Mouse (Mus musculus) cerebellum, adult 11-12 months (tissue): ENCODE measurements at regions not wholly inside any gene's neighbourhood (a gene's known extent, or its start where the extent isn't known, plus 50 kb on each side); places are given as distances from the start of the nearest gene placed in this dataset.

Experiments used
- DNase-seq: peaks from one replicate; pipeline ENCODE4 v3.0.0; 2022

DNA sequence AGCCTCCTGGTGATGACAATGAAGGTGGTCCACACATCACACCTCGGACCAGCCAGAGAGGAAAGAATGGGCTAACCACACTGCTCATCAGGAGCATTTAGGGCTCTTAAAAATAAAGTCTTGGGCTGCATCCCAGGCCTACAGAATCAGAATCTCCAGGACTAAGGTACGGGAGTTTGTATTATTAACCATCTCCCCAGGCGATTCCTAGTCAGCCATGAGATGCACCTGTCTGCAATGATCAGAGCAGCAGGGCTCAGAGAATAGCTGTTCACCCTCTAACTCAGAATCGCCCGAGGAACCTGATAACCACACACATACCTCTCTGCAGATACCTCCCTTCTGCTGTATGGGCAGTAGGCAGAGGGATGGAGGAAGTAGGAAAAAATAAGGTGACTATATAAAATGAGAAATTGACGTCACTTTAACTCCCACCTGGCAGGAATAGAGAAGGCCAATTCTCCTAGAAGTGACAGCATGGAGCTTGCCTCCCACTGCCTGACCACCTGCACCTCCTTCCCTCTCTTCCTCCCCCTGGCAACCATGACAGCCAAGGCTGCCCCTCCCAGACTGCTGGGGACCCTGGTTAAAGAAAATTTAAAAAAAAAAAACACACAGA lies 401.5 kb upstream of the Rps6ka3 start:
- peak; percentile 91 for DNase-seq

DNA sequence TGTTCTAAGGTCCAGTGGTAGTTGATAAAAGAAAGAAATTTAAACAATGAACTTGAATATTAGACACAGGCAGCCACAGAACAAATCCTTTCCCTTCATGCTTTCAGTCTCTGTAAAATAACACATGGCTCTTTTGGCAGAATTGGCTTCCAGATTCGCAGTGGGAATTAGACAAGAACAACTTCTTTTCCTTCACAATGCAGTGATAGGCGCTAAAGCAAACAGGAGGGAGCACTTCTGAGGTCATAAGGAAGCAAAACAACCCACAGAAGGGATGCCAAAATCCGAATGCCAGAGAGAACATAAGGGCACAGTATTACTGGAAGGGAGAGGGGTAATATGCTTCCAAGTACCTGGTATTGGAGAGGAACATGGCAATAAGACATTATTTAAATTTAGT lies 396.3 kb upstream of the Rps6ka3 start:
- peak; percentile 86 for DNase-seq

DNA sequence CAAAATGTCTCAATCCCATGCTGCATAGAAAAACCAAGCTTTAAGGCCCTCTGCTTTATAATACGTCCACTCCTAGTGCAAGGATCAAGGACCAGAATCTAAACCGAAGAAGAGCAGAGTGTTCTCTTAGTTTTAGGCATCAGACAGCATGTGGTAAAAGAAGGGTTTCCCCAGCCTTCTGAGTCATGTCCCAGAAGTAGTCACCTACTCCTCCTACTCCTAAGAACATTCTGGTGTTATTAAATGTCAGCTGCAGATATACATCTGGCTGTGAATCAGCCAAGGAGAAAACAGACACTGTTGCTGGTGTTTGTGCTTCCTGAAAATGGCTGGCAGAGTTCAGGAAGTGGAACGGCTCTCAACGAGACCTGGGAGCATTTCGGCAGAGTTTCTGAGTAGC lies 372.6 kb upstream of the Rps6ka3 start:
- DNase-seq, result no peak

DNA sequence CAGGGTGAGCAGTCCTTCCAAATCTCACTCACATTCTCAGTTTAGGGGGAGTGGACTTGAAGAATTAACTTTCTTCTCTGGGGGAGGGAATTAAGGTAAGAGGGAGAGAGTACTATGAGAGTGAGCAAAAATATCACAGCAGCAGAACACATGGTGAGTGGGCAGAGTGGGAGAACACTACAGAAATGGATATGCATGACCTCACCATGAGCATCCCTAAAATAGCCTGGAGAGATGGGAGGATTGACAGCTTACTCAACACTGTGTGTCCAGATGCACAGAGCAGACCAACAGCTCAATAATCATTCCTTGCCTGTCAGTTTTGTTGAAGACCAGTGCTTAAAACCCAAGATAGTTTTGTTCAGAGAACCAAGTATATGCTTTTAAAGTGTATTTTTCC lies 357.8 kb upstream of the Rps6ka3 start:
- no peak for DNase-seq
